Mouse (Mus musculus): ENCODE measurements around the gene Tnp1.

DNA sequence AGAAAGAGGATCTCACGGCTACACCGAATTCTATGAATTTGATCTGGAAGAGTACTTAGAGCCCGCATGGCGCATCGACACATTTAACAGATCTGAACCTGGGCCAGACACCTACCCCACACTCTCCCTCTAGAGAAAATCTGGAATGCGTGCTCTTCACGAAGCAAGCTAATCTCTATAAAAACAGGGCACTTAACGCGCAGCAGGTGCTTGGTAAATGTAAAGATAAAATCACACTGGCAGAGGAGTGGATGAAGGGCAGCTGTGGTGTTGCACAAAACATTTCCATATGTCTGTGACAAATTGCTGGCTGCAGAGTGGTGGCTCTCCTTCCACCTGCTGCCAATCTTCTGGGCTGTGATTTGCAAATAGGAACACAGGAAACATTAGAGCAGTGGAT is 36.8 kb downstream of the Tnp1 start:
- no peak for TF ChIP-seq CTCF (IDR thresholded peaks at IDR 0.05; ENCODE audit: low read depth, low read length)
- no peak for TF ChIP-seq GATA1 (IDR thresholded peaks at IDR 0.05; ENCODE audit: borderline replicate concordance, low read length)
- no peak for TF ChIP-seq TAL1 (conservative IDR thresholded peaks at IDR 0.05; ENCODE audit: low read depth, low read length)
- TF ChIP-seq POLR2AphosphoS5 (IDR thresholded peaks at IDR 0.05; ENCODE audit: insufficient replicate concordance, low read depth, low read length): no peak

All from G1E (cell line).